Mouse (Mus musculus) layer of hippocampus, adult 8-10 months (tissue): ENCODE data around the gene Aco2. TPM values are rescaled to one million over a fixed set of nuclear protein-coding genes. Genes with fewer than 3 reads are reported as not detected.
"Not testable (repeated sequence)": the region's sequence is repeated elsewhere in the genome, so short reads cannot be mapped to it uniquely, and the experiment has no call there.

ENCODE experiments used
- DNase-seq, 2 experiments: peaks; one replicate each; pipeline ENCODE4 v3.0.0; 2022; ENCODE audit warnings: low spot score in 2 of 2
- total RNA-seq, 4 experiments: library from RNA; stranded (reverse); gene quantifications; 2 replicates each; pipeline ENCODE4 v1.2.4; 2022

Gene Aco2
- total RNA-seq, 4 experiments from 2014 or later: 456 to 502 (median 473) TPM

DNA sequence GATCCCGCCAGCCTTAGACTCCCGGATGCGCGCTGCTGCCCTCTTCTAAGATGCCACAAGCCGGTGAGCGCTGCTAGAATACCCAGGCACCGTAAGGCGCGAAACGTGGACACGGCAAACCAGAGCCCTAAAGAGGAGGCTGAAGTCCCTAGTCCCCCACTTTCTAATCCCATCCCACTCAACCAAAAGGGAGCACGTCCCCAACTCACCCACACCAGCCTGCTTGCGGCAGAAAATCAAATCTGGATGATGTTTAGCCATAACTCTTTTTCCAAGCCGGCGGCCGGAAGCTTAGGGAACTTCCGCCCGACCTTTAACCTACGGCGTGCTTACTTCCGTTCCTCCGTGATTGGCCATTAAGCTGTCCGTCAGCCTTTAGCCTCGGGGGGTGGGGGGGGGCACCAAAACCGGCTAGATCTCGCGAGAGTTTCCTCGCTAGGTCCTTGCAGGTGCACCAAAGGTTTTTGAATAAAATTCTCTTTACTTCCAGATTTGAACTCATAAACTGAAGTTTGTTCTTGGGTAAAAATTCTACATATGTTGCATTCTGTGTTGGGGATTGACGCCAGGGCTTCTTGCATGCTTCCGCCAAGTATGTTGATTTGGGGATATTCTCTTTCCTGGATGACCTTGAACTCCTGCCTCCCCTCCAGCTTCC, 376 bp upstream of the Aco2 start, which contains the start of gene Phf5a:
Gene Phf5a, minus strand, starts transcription at position 308 of the 658 bp plus-strand sequence.
- peak; percentile 79 to 83 for DNase-seq

DNA sequence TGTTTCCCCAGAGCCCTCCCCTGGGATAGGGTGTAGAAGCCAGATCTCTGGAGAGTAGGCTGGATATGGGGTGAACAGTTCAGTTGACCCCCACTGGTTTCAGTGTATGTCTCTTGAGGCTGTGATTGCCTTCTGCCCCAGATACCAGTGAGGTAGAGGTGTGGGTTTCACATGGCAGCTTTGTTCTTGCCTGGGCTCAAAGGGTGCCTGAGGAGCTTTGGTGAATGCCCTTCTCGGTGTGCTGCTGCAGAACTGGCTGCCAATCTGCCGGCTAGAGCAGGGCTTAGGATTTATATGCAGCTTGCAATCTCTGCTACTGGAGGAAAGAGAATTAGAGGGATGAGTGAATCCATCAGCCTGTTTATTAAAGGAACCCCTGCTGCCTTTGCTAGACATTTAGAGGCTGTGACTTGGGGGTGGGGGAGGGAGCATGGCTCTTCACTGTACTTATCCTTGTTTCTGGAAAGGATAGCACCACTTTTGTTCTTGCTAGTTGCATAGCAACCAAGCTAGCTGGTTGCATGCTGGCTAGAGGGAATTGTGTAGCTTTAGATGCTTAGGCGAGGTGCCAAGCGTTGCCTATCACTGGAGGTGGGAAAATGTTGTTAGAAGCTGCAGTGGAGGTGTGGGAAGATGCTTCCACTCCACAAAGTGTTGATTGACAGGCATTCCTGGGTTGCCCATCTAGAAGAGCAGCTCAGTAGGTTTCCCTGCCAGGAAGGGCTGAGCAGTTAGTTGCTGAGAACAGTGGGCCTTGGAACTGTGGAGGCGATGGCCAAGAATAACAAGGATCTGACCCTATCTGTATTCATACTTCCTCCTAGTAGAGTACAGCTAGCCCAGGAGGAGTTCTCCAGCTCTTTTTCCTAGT, 7.7 kb downstream of the Aco2 start:
- DNase-seq: peak; percentile 78 to 79

DNA sequence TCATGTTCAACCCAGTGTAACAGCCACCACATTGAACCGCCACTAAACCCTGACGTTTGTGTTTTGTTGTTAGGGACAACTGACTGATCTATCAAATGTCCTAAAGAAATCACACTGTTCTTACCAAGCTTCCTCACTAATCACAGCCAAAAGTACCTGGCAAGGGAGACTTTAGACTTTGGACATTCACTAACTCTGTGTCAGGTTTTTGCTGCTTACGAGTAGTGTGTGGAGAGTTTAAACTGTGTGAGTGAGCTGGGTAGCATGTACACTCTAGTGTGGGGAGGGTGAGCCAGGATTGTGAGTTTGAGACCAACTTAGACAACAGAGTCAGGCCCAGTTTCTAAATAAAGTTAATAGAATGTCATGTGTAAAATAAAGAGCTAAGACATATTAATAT, 10.2 kb downstream of the Aco2 start:
- no peak for DNase-seq

DNA sequence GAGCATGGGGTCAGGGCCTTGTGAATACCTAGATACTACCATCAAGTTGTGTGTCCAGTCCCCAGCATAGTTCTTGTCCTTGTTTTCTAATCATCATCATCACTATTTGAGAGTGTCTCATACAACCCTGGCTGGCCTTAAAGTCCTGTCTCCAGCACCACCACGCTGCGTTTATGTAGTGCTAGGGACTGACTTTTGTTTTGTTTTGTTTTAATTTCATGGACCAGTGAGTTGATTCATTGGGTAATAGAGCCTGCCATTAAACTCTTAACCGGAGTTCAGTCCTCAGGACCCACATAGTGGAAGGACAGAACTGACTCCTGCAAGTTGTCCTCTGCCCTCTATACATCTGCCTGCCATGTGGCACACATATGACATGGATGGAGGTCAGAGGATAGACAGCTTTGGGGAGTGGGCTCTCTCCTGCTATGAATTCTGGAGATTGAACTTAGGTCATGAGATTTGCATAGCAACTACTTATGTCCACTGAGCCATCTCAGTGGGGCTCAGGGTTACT, 13.4 kb downstream of the Aco2 start:
- no peak for DNase-seq

DNA sequence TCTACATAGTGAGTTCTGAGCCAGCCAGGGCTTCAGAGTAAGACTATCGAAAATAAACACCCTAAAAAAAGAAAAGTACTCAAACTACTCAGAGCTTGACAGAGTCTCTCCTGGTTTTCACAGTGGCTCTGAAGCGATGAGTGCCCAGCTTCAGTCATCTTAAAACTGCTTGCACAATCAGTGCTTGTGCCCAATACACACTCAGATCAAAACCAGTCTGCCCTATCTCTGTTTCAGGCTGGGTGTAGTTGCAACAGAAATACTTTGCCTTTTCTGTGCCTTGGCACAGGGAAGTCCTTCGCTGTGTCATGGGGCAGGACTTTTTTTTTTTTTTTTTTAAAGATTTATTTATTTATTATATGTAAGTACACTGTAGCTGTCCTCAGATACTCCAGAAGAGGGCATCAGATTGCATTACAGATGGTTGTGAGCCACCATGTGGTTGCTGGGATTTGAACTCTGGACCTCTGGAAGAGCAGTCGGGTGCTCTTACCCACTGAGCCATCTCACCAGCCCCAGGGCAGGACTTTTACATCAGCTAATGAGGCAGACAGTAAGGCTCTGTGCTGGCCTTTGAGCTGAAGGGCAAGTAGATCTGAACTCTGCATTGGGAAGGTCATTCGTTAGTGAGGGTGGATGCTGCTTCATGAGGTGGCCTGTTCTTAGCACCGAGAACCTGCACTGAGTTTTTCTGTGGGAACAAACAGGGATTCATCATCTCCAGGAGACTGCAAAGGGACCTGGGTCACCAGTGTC, 14.9 kb downstream of the Aco2 start:
- DNase-seq: no peak

DNA sequence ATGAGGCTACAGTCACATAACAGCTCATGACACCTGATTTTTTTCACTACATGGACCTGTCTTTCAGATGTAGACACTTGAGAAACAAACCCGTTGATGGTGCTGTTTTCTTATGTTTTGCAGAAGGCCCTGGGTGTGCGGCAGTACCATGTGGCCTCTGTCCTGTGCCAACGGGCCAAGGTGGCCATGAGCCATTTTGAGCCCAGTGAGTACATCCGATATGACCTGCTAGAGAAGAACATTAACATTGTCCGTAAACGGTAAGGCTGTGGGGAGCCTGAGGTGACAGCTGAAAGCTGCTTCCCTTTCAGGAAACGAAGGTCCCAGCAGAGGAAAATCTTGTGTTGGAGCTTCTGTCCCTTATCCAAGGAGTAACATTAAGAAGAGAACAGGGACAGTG, 17.1 kb downstream of the Aco2 start:
- DNase-seq: no peak

DNA sequence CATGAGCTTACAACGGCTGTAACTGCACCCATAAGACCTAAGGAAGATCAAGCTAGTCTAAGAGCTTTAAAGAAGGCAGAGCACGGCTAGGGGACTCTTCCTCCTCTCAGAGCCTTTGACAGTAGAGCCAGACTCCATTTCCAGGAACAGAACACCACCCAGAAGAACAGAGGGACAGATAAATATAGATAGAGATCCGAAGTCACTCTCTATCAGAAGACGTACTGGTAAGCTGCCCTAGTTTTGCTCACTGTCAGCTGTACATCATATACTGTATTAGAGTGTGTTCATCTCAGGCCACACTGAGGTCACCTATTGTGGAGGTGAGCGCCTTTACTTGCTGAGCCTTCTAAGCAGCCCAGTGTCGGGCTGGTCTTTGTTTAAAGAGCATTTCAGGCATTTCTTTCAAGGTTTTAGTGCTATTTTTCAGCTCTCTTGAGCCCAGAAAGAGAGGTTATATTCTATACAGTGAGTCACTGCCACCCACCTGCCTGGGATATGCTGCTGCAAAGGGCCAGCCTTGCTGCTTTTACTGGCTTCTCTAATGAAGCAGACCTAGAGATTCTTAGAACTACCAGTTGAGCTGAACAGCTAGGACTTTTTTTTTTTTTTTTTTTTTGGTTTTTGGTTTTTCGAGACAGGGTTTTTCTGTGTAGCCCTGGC, 19.2 kb downstream of the Aco2 start:
- DNase-seq: no peak

DNA sequence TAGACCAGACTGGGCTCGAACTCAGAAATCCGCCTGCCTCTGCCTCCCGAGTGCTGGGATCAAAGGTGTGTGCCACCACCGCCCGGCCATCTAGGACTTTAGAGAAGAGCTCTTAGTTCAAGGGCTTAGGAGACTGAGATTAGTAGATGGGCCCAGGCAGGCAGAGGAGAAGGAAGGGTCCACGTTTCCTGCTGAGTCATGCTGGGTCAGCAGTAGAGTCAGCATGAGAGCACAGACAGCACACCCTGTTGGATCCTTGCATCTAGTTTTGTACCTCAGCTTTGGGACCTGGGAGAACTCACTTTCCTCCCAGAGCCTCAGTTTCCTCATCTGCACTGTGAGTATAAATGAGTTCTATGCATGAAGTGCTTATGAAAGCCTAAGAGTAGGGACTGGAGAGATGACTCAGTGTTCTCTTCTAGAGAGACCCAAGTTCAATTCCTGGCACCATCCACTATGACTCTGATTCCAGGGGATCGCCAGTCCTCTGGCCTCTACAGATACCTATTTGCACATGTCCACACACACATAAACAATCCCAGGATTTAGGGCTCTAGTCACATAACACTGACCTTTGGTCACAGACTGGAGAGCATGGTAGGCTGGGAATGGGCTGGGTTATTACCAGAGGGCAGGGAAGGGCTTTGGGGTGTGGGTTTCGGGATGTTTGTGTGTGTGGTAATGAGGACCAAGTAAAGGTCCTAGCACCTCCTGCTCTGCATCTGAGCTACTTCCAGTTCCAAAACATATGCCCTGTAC, 19.9 kb downstream of the Aco2 start:
- DNase-seq: no peak

DNA sequence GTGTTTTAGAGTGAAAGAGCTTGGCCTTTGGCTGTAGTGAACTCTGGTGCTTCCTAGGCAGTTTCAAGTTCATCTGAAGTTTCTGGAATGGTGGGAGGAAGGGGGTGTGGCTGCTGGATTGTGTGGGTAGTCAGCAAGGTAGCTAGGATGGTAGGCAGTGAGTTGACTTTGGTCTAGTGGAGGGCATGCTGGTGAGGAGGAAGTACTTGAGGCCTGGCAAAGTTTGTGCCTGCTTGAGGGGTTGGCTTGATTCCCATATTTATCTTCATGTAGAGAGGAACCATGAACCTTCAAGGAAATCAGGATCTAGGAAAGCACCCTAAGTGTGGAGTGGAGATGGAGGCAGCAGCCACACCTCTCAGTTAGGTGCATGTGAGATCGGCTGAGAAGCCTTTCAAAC, 21.9 kb downstream of the Aco2 start:
- DNase-seq: no peak

DNA sequence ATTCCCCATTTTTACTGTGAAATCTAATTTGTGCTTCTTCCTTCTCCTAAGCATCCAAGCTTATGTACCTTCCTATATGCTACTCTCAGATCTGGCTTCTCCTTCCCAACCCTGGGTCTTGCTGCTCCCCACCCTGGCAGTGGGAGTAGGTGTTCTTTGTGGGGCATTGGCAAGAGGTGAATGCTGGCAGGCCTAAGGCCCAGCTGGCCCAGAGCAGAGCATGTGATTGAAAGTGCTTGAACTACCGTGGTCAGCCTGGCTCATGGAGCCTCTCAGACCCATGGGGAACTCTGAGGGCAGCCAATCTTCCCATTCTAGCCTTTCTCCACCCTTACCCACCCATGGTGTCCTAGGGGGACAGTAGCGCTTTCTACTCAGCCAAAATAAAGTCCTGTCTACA, 24.3 kb downstream of the Aco2 start:
- peak in 1 of 2 experiments; percentile 54 for DNase-seq

DNA sequence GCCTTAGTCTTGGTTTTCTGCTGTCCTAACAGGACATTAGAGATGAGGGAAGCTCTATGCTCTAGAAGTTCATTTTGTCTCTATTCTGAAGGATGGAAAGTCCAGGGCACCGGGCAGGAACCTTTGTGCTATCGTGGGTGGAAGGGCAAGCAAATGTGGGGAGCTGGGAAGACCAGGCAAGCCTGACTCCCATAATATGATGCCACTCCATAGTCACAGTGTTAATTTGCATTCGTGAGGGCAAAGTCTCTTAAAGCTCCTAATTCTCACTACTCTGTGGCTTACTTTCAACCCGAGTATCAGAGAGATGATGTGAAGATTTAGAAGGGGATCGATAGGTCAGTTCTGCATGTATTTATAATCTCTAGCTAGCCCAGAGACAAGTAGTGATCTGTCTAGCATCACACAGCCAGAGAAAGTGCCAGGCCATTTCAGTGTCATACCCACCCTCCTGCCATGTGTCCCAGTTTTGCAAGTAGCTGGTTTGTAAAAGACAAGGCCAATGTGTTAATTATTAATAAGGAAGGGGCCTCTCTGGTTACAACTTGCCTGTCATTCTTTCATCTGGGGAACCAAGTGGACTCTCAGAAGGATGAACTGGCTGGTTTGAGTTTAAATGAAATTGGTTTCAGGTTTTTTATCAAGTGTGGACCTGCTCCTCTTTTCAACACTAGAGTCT, 25.6 kb downstream of the Aco2 start:
- no peak for DNase-seq

DNA sequence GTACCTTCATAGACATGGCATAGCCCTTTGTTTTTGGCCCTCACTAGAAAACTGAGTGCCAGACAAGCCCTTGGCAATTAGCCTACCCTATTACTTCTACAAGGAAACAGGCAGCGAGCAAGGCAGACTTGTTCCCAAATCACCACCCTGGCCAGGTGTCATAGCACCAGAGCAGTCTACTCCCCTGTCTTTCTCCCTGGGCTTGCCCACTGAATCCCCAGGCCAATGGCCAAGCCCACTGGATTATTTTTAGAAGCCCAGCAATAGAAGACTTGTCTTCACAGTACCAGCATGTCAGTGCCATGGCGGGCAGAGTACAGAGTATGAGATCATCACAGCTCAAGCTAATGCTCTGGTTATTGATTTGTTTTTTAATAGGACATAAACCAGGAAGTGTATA, 26.6 kb downstream of the Aco2 start:
- DNase-seq: no peak

DNA sequence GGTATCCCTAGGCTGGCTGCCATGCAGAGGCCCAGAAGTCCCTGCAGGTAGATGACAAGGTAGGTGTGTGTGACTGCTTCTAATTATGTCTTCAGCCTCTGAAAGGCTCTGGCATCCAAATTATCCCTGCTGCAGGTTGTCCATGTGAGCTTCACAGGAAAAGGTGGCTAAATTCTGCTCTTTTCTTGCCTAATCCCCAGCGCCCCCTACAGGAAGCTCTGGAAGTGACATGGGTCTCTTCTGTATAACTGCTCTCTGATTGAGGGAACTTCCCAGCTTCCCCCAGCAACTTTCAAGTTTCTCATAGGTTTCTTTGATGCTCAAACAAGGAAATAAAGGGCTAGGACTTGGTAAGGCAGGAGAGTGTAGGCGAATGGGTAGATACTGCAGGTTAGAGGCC, 32.8 kb downstream of the Aco2 start:
- DNase-seq: peak in 1 of 2 experiments; percentile 78

DNA sequence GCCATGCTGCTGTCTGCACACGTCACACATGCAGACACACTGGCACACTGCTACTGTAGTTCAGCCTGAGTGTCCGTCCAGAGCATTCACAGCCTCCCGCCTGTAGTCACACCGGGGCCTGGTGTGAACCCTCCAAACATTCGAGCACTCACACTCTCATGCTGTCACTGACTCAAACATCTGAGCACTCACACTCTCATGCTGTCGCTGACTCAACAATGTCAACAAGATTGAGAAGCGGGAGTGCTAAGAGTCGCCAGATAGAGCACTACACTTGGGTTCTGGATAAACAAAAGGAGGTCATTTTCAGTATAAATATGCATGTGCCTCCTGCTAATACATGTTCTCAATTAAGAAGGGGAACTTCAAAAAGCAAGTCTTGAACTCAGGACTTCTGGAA, 35.8 kb downstream of the Aco2 start:
- DNase-seq: no peak

DNA sequence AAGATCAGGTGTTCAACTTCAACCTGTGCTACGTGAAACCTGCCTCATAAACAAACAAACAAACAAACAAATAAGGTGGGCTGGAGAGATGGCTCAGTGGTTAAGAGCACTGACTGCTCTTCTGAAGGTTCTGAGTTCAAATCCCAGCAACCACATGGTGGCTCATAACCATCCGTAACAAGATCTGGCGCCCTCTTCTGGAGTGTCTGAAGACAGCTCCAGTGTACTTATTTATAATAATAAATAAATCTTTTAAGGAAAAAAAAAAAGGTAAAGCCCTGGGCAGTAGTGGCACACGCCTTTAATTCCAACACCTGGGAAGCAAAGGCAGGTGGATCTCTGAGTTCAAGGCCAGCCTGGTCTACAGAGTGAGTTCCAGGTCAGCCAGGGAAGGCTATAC, 36.7 kb downstream of the Aco2 start:
- DNase-seq: not testable (repeated sequence)

DNA sequence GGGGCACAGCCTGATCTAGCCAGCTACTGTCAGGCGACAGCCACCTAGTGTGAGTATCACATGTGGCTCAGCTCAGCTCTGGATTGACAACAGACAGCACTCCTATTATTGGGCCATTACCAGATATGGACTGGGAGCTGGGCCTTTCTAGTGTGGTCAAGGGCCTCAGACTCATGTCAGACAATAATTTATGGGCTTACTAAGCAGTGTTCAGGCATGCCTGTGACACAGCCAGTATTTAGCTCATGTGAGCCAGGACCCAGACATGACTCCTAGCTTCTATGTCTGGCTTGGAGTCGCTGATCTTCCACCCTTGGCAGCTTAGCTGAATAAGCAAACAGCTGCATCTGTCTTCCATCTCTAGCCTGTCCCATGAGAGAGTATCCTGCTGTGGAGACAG, 40.4 kb downstream of the Aco2 start:
- DNase-seq: no peak

DNA sequence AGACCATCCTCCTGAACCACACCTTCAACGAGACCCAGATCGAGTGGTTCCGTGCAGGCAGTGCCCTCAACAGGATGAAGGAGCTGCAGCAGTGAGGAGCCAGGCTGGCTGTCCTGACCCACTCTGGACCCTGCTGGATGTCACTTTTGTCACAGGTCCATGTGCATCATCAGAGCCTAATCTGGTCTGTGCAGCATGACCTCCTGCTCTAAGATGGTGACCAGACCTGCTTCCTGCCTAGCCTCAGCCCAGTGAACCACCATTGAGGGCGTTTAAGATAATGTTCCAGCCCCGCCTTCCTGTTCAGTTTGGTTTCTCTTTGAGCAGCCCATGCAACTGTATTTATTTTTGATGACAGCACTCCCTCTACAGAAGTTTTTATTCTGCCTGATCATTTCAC, 42.6 kb downstream of the Aco2 start:
- no peak for DNase-seq

DNA sequence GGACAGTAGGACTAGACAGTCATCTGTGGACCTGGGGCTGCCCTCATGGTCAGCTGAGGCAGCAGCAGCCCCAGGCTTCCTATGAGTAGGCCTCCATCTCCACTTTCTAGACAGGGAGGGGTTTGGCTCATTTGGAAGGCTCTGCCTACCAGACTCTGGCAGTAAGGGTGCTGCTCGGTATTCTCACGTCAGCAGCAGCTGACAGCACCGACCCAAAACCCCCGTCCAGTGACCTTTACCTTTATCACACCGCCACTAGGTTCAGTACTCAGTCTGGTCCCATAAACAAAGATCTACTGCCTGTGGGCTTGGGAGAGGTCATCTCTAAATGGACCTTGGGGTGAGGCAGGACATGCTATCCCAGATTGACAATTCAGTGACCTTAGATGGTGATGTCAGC, 43.6 kb downstream of the Aco2 start:
- DNase-seq: no peak

DNA sequence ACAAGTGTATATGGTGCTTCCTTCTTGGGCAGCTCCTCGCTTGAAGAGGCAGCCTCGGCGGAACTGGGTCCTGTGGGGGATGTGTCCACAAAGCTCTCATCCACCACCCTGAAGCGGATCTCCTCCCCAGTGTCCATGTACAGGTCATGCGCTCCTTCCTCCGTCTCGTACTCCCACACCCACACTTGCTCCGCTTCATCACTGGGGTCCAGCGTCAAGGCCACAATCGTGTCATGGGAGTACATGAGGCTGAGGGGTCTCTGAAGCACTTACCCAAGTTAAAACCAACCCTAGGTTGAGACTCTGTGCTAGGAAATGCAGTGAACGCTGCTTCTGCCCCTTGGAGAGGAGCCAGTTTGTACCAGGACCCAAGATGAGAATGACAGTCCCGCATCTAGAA, 45.1 kb downstream of the Aco2 start:
- no peak for DNase-seq
